Mouse (Mus musculus) layer of hippocampus, adult 9-11 months (tissue): Measurements from ENCODE around the gene Vgf.

Experiments
- DNase-seq: peaks from one replicate; pipeline ENCODE4 v3.0.0; 2022

Vgf gene

GRCm38 (mm10) chr5:137073141-137073540 is 46.9 kb downstream of the Vgf start:
- no peak for DNase-seq

- peak; percentile 27 for DNase-seq
Observed at GRCm38 (mm10) chr5:137074191-137074651, 48.0 kb downstream of the Vgf start.

GRCm38 (mm10) chr5:137075726-137076125 is 49.5 kb downstream of the Vgf start:
- DNase-seq = no peak

GRCm38 (mm10) chr5:137076191-137076930 is 50.2 kb downstream of the Vgf start:
- peak; percentile 81 for DNase-seq

GRCm38 (mm10) chr5:137077187-137077586 is 51.0 kb downstream of the Vgf start:
- no peak for DNase-seq

- no peak for DNase-seq
Observed at GRCm38 (mm10) chr5:137078041-137078440, 51.8 kb downstream of the Vgf start.

- no peak for DNase-seq
Observed at GRCm38 (mm10) chr5:137078616-137079015, 52.4 kb downstream of the Vgf start.

GRCm38 (mm10) chr5:137079849-137080248 is 53.7 kb downstream of the Vgf start:
- DNase-seq = peak; percentile 68
